ENCODE assay signal across 25 mouse cellular contexts in the genomic region with DNA sequence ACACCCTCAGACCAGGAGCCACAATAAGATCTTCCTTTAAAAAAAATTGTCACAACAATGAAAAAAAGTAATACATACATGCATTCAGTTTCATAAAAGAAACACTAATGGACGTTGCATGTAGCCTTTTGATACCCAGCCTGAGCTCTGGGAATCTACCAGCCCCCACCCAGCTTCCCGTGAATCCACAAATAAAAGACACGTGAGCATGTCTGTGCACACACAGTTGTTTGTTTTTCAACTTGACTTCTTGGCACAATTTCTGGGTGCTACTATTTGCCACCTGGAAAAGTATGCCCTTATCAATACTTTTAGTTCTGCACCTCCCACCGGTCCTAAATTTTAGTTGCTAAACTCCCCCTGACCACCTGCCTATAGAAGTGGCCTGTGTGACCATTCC. TPM values are rescaled to one million over a fixed set of nuclear protein-coding genes. Genes with fewer than 3 reads are reported as not detected.
"Had no signal": no experiment of that assay in that cellular context is flagged by ENCODE, and none has a peak within 500 bp of the region (broad histone marks: within the 10 kb centered on the region; RNA-seq: fewer than 3 reads in every experiment).

No protein-coding gene starts in this region.

- H3K36me3 ChIP-seq: neural tube, embryonic 13.5 days; neural tube, embryonic 15.5 days; stomach, embryonic 15.5 days had no signal

- H3K9ac ChIP-seq: neural tube, embryonic 13.5 days; neural tube, embryonic 15.5 days; stomach, embryonic 15.5 days had no signal

- H3K9me3 ChIP-seq: neural tube, embryonic 13.5 days; neural tube, embryonic 15.5 days; stomach, embryonic 15.5 days had no signal

- H3K4me3 ChIP-seq: neural tube, embryonic 13.5 days; neural tube, embryonic 15.5 days; stomach, embryonic 15.5 days had no signal

- DNase-seq: retina, postnatal 1 day; right cerebral cortex, adult 18-20 months; right cerebral cortex, postnatal 14 days; right cerebral cortex, postnatal 25 days; right cerebral cortex, postnatal 4 days; spleen, adult 18-20 months; thymus, adult 18-20 months; thymus, adult 2 months; thymus, postnatal 14 days; thymus, postnatal 25 days; thymus, postnatal 36 days; thymus, postnatal 4 days had no signal

- H3K27ac ChIP-seq: neural tube, embryonic 13.5 days; neural tube, embryonic 15.5 days; stomach, embryonic 15.5 days; stomach, postnatal 0 days had no signal

- H3K4me1 ChIP-seq: neural tube, embryonic 13.5 days; neural tube, embryonic 15.5 days; stomach, embryonic 15.5 days had no signal

- H3K27me3 ChIP-seq: neural tube, embryonic 13.5 days; neural tube, embryonic 15.5 days; stomach, embryonic 15.5 days had no signal

- H3K4me2 ChIP-seq: neural tube, embryonic 13.5 days; neural tube, embryonic 15.5 days; stomach, embryonic 15.5 days had no signal

RNA-seq across cellular contexts. Expression of a gene that starts 19.1 kb away (rescaled TPM):
- total RNA-seq: neutrophil, adult 5-6 weeks had no signal
- polyA plus RNA-seq: neural tube, embryonic 14.5 days; small intestine, adult 2 months; spleen, adult 2 months; stomach, embryonic 14.5 days had no signal

RNA-seq across cellular contexts. Expression of a gene that starts 47.6 kb away (rescaled TPM):
- polyA plus RNA-seq: neural tube, embryonic 14.5 days; spleen, adult 2 months; stomach, embryonic 14.5 days; testis, adult 2 months had no signal

RNA-seq across cellular contexts. Expression of a gene that starts 54.5 kb away (rescaled TPM):
- total RNA-seq: neutrophil, adult 5-6 weeks had no signal
- polyA plus RNA-seq: neural tube, embryonic 13.5 days; neural tube, embryonic 14.5 days; neural tube, embryonic 15.5 days; spleen, adult 2 months; stomach, embryonic 14.5 days; stomach, embryonic 15.5 days; stomach, embryonic 16.5 days; stomach, postnatal 0 days; thymus, adult 2 months; thymus, postnatal 0 days; urinary bladder, adult 2 months had no signal
